Mouse (Mus musculus) brain, embryonic 18.5 days (tissue): Measurements from ENCODE around the gene Fbxo28.

Experiments
- DNase-seq: peaks from one replicate; pipeline ENCODE4 v3.0.0-alpha.2; 2012; ENCODE audit warnings: low read depth, low spot score

Fbxo28 gene

GRCm38 (mm10) chr1:182340821-182341781, at the start of gene Fbxo28:
TSS of gene Fbxo28 (minus strand) at chr1:182341629.
- peak; percentile 86 for DNase-seq

DNA sequence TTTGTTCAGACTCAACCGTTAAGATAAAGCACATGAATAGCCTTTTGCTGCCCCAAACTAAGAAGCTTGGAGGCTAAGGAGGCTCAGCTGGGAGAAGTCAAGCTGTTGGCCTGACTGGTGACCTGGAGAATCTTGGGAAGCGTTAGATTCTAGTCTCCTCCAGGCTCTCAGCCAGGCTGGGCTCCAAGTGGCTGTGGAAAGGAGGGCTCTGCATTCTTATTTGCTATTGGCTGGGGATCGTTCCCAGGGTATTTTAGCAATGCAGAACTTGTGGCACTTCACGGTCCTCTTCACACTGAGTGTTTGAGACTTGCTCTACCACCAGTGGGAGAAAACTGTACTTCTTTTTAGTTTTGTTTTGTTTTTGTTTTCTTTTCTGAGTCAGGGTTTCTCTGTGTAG, 47.3 kb upstream of the Fbxo28 start:
- no peak for DNase-seq

GRCm38 (mm10) chr1:182386449-182386848, 45.0 kb upstream of the Fbxo28 start:
- DNase-seq, result no peak

- no peak for DNase-seq
These were observed 41.7 kb upstream of the Fbxo28 start for GRCm38 (mm10) chr1:182383096-182383495.

DNA sequence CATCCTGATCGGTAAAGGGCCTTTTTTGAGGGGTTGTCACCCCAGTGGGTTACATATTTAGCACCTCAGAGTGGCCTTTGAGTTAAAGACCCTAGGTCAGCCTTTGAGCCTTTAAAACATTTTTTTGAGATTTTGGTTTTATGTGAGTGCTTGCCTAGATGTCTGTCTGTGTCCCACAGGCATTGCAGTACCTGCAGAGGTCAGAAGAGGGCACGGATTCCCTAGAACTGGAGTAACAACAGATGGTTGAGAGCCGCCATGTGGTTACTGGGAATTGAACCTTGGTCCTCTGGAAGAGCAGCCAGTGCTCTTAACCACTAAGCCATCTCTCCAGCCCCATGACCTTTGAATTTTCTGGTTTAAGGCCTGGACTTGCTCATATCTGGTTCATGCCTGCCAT, 39.9 kb upstream of the Fbxo28 start:
- no peak for DNase-seq

GRCm38 (mm10) chr1:182380683-182381082, 39.3 kb upstream of the Fbxo28 start:
- no peak for DNase-seq

- no peak for DNase-seq
These were observed 37.4 kb upstream of the Fbxo28 start for GRCm38 (mm10) chr1:182378876-182379275.

DNA sequence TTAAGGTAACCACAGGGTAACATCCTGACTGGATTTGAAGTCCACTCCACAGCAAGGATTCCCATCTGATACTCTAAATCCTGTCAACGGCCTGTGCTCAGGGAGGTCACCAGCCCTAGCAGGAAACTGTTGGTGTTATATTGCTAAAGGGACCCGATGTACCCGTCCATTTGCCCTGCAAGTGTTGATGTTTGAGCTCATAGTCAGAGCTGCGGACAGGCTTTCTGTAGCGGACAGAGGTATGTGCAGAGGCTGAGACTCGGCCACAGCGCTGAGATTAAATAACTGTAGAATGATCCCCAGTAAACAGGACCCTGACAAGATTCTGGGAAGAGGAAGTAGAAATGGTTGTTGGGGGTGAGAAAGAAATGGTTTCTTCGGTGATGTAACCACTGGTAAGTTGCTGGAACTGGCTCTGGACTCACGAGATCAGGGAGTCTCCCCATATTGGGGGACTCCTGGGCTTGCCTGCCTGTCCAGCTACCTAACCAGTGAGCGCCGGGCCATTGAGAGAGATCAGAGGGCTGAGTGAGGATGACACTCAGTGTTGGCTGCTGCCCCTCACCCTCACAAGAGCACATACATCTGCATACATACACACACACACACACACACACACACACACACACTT, 36.9 kb upstream of the Fbxo28 start:
- no peak for DNase-seq

- DNase-seq, result no peak
These were observed 36.1 kb upstream of the Fbxo28 start for GRCm38 (mm10) chr1:182377519-182377918.

GRCm38 (mm10) chr1:182376826-182377225, 35.4 kb upstream of the Fbxo28 start:
- no peak for DNase-seq

DNA sequence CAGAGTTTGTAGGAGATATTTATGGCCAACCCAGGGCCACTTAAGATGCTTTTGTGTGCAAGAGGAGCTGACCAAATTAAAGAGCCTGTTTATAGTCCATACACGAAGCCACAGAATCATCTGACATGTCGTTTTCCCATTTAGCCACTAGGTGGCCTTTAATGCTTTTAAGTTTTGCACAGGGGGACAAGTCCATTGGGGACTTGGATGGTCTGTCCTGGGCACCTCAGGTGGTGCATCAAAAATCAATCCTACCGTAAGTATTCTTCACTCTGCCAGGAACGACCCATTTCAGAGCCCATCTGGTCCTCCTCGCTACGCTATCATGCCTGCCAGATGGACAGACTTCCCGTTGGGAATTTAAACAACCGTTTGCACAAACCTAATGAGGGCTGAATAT, 34.8 kb upstream of the Fbxo28 start:
- DNase-seq, result peak; percentile 24

DNA sequence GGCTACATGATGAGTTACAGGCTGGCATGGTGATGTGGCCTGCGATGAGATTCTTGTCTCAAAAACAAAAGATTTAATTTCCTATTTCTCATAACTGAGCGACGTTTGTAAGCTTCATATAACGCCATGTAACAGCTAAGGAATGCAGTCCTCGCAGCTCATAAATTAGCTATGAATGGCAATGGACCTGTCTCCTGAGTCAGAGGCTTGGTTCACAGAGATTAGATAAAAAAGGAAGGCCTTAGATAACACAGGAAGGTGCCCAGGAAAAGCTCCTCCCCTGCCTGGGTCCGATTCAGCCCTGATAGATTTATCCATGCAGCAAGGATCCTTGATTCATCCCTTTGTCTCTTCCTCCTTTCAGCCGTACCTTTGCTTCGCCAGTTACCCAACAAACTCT, 30.5 kb upstream of the Fbxo28 start:
- DNase-seq, result no peak

DNA sequence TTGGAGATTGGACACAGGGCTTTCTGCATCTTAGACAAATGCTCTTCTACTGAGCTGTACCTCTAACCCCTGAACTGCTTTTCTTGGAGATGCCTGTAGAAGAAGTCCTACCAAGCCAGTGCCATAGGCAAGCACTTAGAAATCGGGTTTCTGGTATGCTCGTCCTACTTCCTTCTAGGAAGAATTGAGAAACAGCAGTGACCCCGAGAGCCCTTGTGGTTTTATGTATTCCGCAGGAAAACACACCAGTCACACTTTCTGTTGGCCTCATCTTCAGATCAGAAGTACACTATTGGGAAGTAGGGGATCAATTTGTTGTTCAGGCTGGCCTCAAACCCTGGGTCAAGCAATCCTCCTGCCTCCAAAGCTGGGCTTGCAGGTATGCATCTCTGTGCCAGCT, 28.0 kb upstream of the Fbxo28 start:
- DNase-seq, result no peak

DNA sequence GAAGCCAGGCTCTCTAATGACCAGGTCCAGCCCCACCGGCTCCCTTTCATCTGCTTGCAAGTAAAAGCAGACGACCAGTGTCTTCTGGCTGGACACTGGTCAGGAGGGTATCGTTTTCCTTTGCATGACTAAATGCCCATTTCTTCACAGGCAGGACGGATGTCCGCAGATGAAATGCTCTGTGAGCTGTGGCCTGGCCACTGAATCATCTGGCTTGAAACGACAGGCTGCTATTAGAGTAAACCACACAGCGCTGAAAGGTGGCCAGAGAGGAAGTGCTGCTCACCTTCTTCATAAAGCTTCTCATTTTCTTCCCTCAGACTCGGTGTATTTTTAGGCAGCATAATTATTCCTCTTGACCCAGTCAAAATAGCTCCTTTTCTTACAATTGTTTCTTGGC, 27.4 kb upstream of the Fbxo28 start:
- no peak for DNase-seq

- no peak for DNase-seq
These were observed 26.9 kb upstream of the Fbxo28 start for GRCm38 (mm10) chr1:182368309-182368708.

- DNase-seq, result no peak
These were observed 22.4 kb upstream of the Fbxo28 start for GRCm38 (mm10) chr1:182363683-182364404.

DNA sequence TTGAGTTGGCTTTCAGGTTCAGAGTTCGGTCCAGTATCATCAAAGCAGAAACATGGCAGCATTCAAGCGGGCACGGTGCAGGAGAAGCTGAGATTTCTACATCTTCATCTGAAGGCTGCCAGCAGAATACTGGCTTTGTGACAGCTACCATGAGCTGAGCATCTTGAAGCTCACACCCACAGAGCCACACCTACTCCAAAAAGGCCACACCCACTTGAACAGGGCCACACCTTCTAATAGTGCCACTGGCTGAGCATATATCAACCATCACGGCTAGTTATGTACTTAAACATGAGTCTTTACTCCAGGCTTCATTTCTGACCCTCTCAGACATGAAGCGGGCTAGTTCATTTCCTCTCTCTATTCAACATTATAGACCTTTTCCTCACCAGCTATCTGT, 21.3 kb upstream of the Fbxo28 start:
- DNase-seq, result no peak

DNA sequence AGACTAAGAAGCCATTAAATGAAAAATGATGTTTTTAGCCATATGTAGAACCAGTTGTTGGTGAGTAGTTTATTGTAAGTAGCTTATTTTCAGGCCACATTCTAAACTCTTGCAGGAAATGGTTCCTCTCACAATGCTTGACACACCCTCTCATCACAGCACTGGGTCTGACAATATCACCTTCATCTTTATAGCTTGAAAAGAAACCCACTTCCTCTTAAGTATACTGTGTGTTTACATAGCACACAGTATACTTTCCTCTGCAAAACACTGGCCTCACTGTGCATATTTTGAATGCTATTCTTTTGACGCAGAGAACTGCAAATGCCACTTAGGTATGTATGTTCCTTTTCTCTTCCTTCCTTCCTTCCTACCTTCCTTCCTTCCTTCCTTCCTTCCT, 16.7 kb upstream of the Fbxo28 start:
- no peak for DNase-seq

DNA sequence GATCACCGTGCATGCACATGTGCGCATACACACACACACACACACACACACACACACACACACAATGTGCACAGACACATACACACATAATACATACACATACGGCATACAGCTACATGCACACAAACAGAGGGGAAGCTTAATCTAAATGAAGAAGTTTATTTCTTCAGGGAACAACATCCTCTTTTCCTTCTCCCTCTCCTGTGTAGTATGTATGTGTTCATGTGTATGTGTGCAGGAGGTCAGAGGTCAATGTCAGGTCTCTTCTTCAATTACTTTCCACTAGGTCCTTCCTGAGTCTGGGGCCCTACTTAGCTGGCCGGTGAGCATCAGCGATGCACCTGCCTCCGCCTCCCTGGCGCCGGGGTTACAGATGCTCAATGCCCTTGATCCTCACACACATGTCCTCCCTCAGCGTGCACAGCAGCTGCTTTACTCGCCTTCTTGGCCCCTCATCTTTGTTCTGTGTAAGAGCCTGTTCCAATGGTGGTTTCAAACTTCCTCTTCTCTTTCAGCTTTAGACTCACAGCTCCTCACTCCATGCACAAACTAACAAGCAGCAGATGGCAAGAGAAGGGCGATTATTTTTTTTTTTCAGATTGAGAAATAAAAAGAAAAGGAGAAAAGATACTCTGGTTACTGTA, 13.2 kb upstream of the Fbxo28 start:
- no peak for DNase-seq

DNA sequence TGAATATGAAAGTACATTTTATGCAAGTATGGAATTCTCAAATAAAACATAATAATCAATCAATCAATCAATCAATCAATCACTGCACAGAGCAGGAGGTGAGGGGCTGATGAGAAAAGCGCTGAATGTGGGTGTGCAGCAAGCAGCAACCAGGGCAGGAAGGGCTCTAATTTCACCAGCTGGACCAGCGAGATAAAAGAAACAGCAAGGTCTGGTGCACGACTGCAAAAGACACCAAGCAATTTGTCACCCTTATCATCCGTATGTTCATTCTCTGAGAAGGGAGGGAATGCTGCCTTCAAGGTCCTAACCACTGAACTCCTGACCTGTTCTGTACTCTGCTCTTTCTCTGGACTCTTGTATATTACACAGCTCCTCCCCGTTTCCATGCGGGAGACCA, 8.1 kb upstream of the Fbxo28 start:
- DNase-seq, result no peak

- DNase-seq, result no peak
These were observed 5.1 kb upstream of the Fbxo28 start for GRCm38 (mm10) chr1:182346491-182346890.

DNA sequence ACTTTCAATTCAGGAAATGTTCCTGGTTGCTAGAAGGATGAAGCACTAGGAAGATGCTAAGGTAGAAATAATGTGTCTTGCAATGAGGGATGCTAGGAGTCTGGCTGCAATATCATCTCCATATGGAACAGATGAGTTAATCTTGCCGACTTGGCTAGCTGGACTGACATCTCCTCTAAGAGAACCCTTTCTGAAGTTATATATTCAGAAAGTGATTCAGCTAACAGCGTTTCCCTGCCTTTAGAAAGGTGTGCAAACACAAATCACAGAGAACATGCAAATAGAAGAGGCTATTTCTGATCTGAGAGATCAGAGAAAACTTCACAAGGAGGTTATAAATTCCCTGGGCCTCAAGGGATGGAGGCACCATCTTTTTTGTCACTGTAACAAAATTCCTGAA, 4.4 kb upstream of the Fbxo28 start:
- no peak for DNase-seq
